Mouse (Mus musculus) adrenal gland, postnatal 14 days (tissue): ENCODE data around the gene Ror2. TPM values are rescaled to one million over a fixed set of nuclear protein-coding genes. Genes with fewer than 3 reads are reported as not detected.
A peak's percentile ranks its signal among the peaks of the same experiment; 100 is the strongest.

Experiments
- DNase-seq: peaks from one replicate; pipeline ENCODE4 v3.0.0; 2021; ENCODE audit warnings: mixed read lengths
- total RNA-seq: library from RNA; stranded (reverse); gene quantifications from 2 replicates; pipeline ENCODE4 v1.2.3, GENCODE M21; 2021

Gene Ror2
- total RNA-seq, 1 experiment from 2014 or later, result 6.7 TPM

- DNase-seq, result no peak
These were observed 51.8 kb downstream of the Ror2 start for GRCm38 (mm10) chr13:53233826-53234786.

DNA sequence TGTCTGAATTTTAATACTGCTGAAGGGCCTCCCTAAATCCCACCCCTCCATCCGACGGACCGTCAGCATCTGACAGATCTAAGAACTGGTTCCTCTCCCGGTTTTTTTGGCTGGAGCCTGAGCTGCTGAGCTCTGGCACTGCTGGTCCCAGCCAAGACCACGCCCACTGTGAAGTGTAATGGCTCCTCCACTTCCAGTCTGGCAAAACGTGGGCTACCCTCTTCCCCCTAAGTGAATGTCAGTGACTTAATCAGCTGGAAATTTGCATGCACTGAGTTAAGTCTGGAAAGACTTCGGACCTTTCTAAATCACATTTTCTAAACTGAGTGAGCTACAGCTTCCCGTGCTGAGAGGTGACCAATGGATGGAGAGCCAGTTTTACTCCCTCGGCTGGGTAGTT lies 52.5 kb downstream of the Ror2 start:
- DNase-seq, result peak; percentile 39

DNA sequence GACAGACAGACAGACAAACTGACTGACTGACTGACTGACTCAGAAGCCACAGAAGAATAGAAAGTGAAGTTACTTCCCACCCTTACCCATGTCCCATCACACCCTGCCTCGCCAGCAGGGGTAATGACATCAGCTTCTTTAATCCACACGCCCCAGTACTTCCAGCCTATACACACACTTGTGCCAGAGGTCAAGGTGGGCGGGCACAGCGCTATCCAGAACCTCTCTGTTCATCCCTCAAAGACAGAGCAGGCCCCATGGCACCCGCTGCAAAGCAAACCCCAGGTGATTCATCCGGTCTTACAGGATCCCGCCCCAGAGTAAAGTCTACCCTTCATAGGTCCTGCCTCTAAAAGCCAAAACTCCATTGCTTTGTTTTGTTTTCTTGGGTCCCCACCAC lies 53.5 kb downstream of the Ror2 start:
- no peak for DNase-seq

- peak; percentile 63 for DNase-seq
These were observed 55.3 kb downstream of the Ror2 start for GRCm38 (mm10) chr13:53230446-53231161.

GRCm38 (mm10) chr13:53227019-53227418 lies 58.9 kb downstream of the Ror2 start:
- no peak for DNase-seq

DNA sequence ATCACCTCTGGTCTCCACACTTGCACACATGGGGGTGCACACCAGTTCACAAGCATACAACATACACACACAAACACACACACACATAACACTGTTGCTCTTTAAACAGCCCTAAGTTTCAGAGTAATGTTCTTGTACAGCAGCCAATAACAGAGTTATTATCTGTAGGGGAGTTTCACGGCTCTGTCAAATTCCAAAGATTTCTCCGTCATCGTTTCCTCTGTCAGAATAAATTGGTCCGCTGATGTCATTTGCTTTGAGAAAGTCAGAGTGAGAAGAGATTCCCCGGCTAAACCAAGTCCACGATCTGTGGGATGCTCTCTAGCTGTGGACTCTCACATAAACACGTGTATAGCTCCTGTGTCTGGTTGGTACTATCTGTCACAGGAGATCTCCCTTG lies 59.5 kb downstream of the Ror2 start:
- no peak for DNase-seq

- no peak for DNase-seq
These were observed 60.0 kb downstream of the Ror2 start for GRCm38 (mm10) chr13:53225925-53226324.

GRCm38 (mm10) chr13:53221176-53221575 lies 64.7 kb downstream of the Ror2 start:
- DNase-seq, result no peak

- DNase-seq, result no peak
These were observed 66.0 kb downstream of the Ror2 start for GRCm38 (mm10) chr13:53219889-53220288.

GRCm38 (mm10) chr13:53219391-53219790 lies 66.5 kb downstream of the Ror2 start:
- no peak for DNase-seq

DNA sequence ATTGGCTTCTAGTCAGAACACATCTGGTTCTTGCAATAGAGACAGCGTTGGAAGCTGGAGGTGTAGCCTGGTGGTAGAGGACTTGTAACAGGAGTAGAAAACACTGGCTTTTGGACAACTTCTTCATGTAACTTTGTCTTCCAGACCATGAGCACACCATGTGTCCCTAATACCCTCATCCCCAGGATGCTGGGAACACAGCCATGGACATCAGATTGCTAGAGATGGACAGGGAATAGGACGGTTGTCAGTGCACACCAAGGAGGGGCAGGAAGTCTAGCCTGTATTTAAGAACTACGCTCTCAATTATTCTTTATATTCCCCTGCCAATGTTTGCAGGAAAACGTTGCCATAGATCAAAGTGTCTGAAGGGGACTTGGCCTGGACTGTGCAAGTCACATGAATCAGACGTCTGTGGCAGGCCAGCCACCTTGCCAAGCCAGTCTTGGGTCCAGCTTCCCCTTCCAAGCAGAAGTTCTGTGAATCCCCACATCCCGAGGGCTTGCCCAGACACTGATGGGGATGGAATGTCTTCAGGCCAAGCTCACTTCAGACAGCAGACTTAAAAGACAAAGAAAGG lies 68.4 kb downstream of the Ror2 start:
- peak; percentile 39 for DNase-seq

- peak; percentile 51 for DNase-seq
These were observed 73.8 kb downstream of the Ror2 start for GRCm38 (mm10) chr13:53211971-53212733.

DNA sequence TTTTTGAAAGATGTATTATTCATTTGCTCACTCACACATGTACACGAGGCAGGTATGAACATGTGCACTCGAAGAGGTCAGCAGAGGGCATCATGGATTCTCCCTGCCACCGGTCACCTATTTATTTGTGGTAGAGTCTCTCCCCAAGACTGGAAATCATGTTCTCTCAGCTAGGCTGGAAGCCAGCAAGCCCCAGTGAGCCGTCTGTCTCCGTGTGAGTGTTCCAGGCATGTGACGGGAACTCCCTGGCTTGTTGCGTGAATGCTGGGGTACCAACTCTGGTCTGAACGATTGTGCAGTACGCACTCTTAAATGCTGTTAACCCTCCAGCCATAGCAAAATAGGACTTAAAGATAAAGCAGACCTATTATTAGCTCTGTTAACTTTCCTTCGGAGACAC lies 77.4 kb downstream of the Ror2 start:
- no peak for DNase-seq

DNA sequence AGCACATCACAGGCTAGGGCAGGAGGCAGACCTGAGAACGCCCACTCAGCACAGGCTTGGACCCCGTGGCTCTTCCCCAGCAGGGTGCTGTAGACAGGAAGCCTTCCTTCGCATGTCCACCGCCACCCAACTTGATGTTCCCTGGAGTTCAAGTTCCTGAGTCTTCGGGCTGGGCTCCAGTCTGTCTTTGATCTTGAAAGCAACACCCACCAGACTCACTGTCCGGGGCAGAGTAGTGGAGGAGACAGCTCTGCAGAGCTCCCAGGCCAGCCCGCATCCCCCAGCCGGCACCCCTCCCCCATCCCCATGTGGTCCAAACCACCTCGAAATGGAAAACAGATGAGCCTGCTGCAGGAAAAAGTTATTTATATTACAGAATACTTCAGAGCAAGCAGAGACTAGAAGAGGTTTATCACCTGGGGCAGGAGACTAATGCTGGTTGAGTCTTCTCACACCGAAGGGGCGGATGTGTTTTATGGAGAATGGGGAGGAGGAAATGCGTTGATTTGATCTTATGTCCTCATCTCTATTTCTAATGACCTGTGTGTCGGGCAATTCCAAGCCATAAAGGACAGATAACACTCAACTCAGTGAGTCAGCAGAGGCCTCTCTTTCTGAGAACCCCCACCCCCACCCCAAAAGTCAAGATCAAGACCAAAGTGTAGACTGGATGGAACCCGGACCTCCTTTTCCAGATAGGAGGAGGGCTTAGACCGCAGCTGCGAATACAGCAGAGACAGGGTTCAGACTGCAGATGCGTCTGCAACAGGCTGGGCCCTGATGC lies 80.6 kb downstream of the Ror2 start:
- no peak for DNase-seq

DNA sequence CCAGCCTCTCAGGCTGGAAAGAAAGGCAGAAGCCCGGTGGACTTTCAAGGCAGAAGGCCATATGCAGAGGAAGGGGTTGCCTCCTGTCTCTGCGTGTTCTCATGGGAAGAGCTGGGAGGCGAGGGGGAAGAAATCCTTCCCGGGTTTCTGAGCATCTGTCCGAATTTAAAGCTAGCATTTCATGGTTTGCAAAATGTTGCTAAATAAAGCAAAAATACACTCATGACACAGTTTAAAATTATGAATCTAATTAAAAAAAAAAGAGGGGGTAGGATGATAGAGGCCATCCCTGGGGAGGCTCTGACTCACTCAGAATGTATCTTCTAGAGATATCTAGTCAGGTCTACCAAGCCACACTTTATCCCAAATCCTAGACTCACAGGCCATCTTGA lies 83.5 kb downstream of the Ror2 start:
- no peak for DNase-seq

- peak; percentile 81 for DNase-seq
These were observed 84.1 kb downstream of the Ror2 start for GRCm38 (mm10) chr13:53201628-53202438.

DNA sequence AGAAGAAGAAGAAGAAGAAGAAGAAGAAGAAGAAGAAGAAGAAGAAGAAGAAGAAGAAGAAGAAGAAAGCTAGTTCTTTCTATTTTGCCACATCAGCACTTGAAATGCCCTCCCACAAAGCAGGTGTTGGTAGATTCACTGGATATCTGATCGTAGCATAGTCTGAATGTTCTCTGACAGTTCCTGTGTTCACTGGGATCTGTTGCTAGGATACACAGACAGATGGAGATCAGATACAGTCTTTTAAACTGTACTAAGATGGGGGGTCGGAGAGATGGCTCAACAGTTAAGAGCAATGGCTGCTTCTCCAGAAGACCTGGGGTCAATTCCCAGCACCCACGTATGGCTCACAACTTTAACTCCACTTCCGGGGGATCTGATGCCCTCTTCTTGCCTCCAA lies 85.8 kb downstream of the Ror2 start:
- DNase-seq, result no peak

DNA sequence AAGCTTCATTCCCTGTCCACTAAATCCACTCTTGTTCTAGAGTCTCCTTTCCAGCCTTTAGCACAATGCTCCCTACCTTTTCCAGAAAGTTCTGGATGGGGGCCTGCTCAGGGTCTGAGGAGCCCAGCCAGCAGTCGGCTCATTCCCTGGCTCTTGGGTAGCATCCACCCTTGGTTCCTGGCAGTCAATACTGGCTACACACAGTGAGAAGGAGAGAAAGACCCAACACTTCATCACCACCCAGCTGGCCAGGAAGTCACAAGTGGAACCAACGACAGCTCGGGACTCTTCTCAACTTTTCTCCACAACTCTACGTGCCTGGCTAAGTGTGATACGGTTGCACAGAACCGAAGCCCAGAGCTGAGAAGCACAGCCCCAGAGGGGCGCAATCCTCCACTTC lies 86.7 kb downstream of the Ror2 start:
- DNase-seq, result no peak

DNA sequence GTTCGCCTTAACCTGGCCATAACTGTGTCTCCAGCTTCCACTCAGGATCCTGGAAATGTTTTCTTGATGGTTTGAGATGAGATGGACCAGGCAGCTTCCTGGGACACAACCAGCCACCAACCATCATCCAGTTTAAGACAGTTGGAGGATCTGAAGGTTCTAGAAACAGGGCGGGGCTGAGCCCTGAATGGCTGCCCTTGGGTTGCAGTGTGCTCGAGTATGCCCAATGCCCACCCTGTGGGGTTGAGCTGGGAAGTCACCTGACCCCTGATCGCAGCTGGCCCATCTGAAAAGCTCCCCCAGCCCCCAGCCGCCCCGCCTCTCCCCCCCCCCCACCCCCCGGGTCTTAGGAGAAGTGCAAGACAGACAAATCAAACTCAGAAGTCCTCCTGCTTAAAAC lies 89.2 kb downstream of the Ror2 start:
- DNase-seq, result no peak

- no peak for DNase-seq
These were observed 89.8 kb downstream of the Ror2 start for GRCm38 (mm10) chr13:53195951-53196677.
